Mouse (Mus musculus) MEL (cell line): ENCODE results near the gene Stam. TPM values are rescaled to one million over a fixed set of nuclear protein-coding genes. Genes with fewer than 3 reads are reported as not detected.

Experiments
- DNase-seq: peaks from one replicate; pipeline ENCODE4 v3.0.0; 2011; ENCODE audit warnings: low read depth, low spot score
- H3K27ac ChIP-seq: 2 replicates; pipeline ENCODE4 v1.5.1; 2012; ENCODE audit warnings: low read depth, mild to moderate bottlenecking, control low read depth, low read length, moderate library complexity; ENCODE audit not compliant: control insufficient read depth
- H3K27me3 ChIP-seq, 2 experiments: fragments of 150-350 bp in 1 of 2; sonication (generic) in 1 of 2; 2 replicates each; pipeline ENCODE4 v1.6.1; 2012; ENCODE audit warnings: low read length in 2 of 2, mild to moderate bottlenecking in 2 of 2, improper control_type of control experiment in 1 of 2, moderate library complexity in 1 of 2; ENCODE audit not compliant: insufficient read depth in 2 of 2, control insufficient read depth in 1 of 2
- H3K36me3 ChIP-seq, 2 experiments: 2 replicates each; pipeline ENCODE4 v1.6.1; 2012 to 2014; ENCODE audit warnings: low read length in 2 of 2, improper control_type of control experiment in 1 of 2, inconsistent platforms in 1 of 2, mild to moderate bottlenecking in 1 of 2; ENCODE audit not compliant: insufficient read depth in 2 of 2, control insufficient read depth in 1 of 2
- H3K4me1 ChIP-seq, 2 experiments: fragments of 150-350 bp in 1 of 2; sonication (generic) in 1 of 2; 2 replicates each; pipeline ENCODE4 v1.6.1; 2012; ENCODE audit warnings: low read length in 2 of 2, improper control_type of control experiment in 1 of 2, mild to moderate bottlenecking in 1 of 2; ENCODE audit not compliant: insufficient read depth in 2 of 2, control insufficient read depth in 1 of 2
- H3K4me3 ChIP-seq, 2 experiments: fragments of 150-350 bp in 1 of 2; sonication (generic) in 1 of 2; 2 replicates each; pipeline ENCODE4 v1.5.1; 2012; ENCODE audit warnings: low read depth in 2 of 2, low read length in 2 of 2, mild to moderate bottlenecking in 2 of 2, moderate library complexity in 2 of 2, control low read depth in 1 of 2, improper control_type of control experiment in 1 of 2; ENCODE audit not compliant: control insufficient read depth in 1 of 2, insufficient read depth in 1 of 2
- H3K79me2 ChIP-seq: 2 replicates; pipeline ENCODE4 v1.6.1; 2012; ENCODE audit warnings: mild to moderate bottlenecking, low read length, moderate library complexity; ENCODE audit not compliant: control insufficient read depth, poor library complexity, insufficient read depth
- H3K9ac ChIP-seq: 2 replicates; pipeline ENCODE4 v1.6.1; 2012; ENCODE audit warnings: low read depth, mild to moderate bottlenecking, control low read depth, low read length, moderate library complexity; ENCODE audit not compliant: control insufficient read depth, poor library complexity, severe bottlenecking
- H3K9me3 ChIP-seq: fragments of 150-350 bp; sonication (generic); replicated peaks from 2 replicates; pipeline ENCODE4 v1.6.1; 2012; ENCODE audit warnings: mild to moderate bottlenecking, low read length, improper control_type of control experiment, moderate library complexity; ENCODE audit not compliant: insufficient read depth
- CHD2 ChIP-seq: IDR thresholded peaks from 2 replicates; pipeline ENCODE4 v1.6.1; 2011; ENCODE audit warnings: low read length, improper control_type of control experiment
- ELF1 ChIP-seq: IDR thresholded peaks from 2 replicates; pipeline ENCODE4 v1.6.1; 2014; ENCODE audit warnings: low read depth, mild to moderate bottlenecking, inconsistent platforms, low read length, improper control_type of control experiment, moderate library complexity
- EP300 ChIP-seq, 2 experiments: IDR thresholded peaks; 2 replicates each; pipeline ENCODE4 v1.6.1; 2011; ENCODE audit warnings: improper control_type of control experiment in 2 of 2, low read length in 2 of 2, low read depth in 1 of 2, mild to moderate bottlenecking in 1 of 2
- ETS1 ChIP-seq: IDR thresholded peaks from 2 replicates; pipeline ENCODE4 v1.6.1; 2012; ENCODE audit warnings: low read depth, mild to moderate bottlenecking, inconsistent platforms, low read length, improper control_type of control experiment, moderate library complexity
- GATA1 ChIP-seq: IDR thresholded peaks from 2 replicates; pipeline ENCODE4 v1.6.1; 2011; ENCODE audit warnings: low read depth, low read length, improper control_type of control experiment
- MAFK ChIP-seq: IDR thresholded peaks from 2 replicates; pipeline ENCODE4 v1.6.1; 2011; ENCODE audit warnings: low read depth, mild to moderate bottlenecking, low read length, improper control_type of control experiment, borderline replicate concordance
- NRF1 ChIP-seq: IDR thresholded peaks from 2 replicates; pipeline ENCODE4 v1.6.1; 2014; ENCODE audit warnings: low read depth, mild to moderate bottlenecking, inconsistent platforms, low read length, improper control_type of control experiment, moderate library complexity; ENCODE audit not compliant: poor library complexity, insufficient read depth, severe bottlenecking
- POLR2AphosphoS2 ChIP-seq: IDR thresholded peaks from 2 replicates; pipeline ENCODE4 v1.6.1; 2011; ENCODE audit warnings: low read length, improper control_type of control experiment
- POLR2AphosphoS5 ChIP-seq: IDR thresholded peaks from 2 replicates; pipeline ENCODE4 v1.6.1; 2012; ENCODE audit warnings: low read depth, borderline replicate concordance, mild to moderate bottlenecking, inconsistent platforms, low read length, moderate library complexity, mixed read lengths
- RCOR1 ChIP-seq: IDR thresholded peaks from 2 replicates; pipeline ENCODE4 v1.6.1; 2012; ENCODE audit warnings: low read depth, mild to moderate bottlenecking, inconsistent platforms, low read length, improper control_type of control experiment
- SIN3A ChIP-seq: IDR thresholded peaks from 2 replicates; pipeline ENCODE4 v1.6.1; 2012; ENCODE audit warnings: low read length, improper control_type of control experiment, inconsistent platforms
- SMC3 ChIP-seq: IDR thresholded peaks from 2 replicates; pipeline ENCODE4 v1.6.1; 2011; ENCODE audit warnings: low read depth, low read length, improper control_type of control experiment
- TCF12 ChIP-seq: IDR thresholded peaks from 2 replicates; pipeline ENCODE4 v1.6.1; 2014; ENCODE audit warnings: low read depth, mild to moderate bottlenecking, inconsistent platforms, low read length, improper control_type of control experiment, moderate library complexity
- USF2 ChIP-seq, 2 experiments: IDR thresholded peaks; 2 replicates each; pipeline ENCODE4 v1.6.1; 2011 to 2012; ENCODE audit warnings: improper control_type of control experiment in 2 of 2, low read length in 2 of 2, borderline replicate concordance in 1 of 2, inconsistent platforms in 1 of 2, low read depth in 1 of 2, mild to moderate bottlenecking in 1 of 2; ENCODE audit not compliant: insufficient read depth in 1 of 2
- polyA plus RNA-seq, 2 experiments: library from polyadenylated mRNA; stranded (reverse) in 1 of 2; unstranded in 1 of 2; fragments of >175 nt in 1 of 2; fragments of >200 nt in 1 of 2; gene quantifications; 2 replicates each; pipeline versions ENCODE4 v1.2.1 to v1.2.4; 2012; ENCODE audit warnings: low replicate concordance in 2 of 2, low read depth in 1 of 2; ENCODE audit not compliant: insufficient read length in 2 of 2, insufficient read depth in 1 of 2, missing spikeins in 1 of 2
- total RNA-seq: library from RNA; depleted of rRNA; stranded (reverse); fragments of 300-350 nt; gene quantifications from 2 replicates; pipeline ENCODE4 v1.2.3, GENCODE M21; 2012

Gene Stam
- total and polyA plus RNA-seq, 3 experiments, result 24.5 to 466 (median 29.6) TPM

GRCm38 (mm10) chr2:14176460-14177193 lies 102.7 kb downstream of the Stam start:
- Histone ChIP-seq H3K9ac (no peak overlapping the region), H3K27ac (peak overlapping the region; percentile 2; the same call in 1 of the 2 replicates), H3K27me3 (no peaks in the 10 kb centered on the region), H3K4me3 (no peak overlapping the region), H3K9me3 (no peaks in the 10 kb centered on the region), H3K4me1 (peaks cover 8 to 10% of the 10 kb centered on the region in 2 experiments), H3K36me3 (peaks cover 0 to 16% of the 10 kb centered on the region in 2 experiments; a peak in 2 of 4 replicates), H3K79me2 (no peaks in the 10 kb centered on the region)
- TF ChIP-seq EP300 (IDR thresholded peaks at IDR 0.05; ENCODE audit: low read depth in 1 of 2, low read length in 2 of 2) (peak; percentile 70 to 79), RCOR1 (peak; percentile 34; the same call in 1 of the 2 replicates), ETS1 (peak; percentile 78), NRF1 (no peak), MAFK (0 out of 2 replicates have a peak, but pooled peaks have one; percentile 40), GATA1 (peak; percentile 70), TCF12 (peak; percentile 51; the same call in 1 of the 2 replicates), SMC3 (no peak)
- DNase-seq, result peak; percentile 53

GRCm38 (mm10) chr2:14184375-14184774 lies 110.5 kb downstream of the Stam start:
- DNase-seq, result no peak
- H3K4me1 ChIP-seq, result peaks cover 0 to 12% of the 10 kb centered on the region in 2 experiments; a peak in 3 of 4 replicates
- no peaks in the 10 kb centered on the region for H3K9me3 ChIP-seq
- no peak overlapping the region for H3K9ac ChIP-seq
- H3K27ac ChIP-seq, result no peak overlapping the region
- H3K79me2 ChIP-seq, result no peaks in the 10 kb centered on the region
- no peak overlapping the region for H3K4me3 ChIP-seq
- H3K36me3 ChIP-seq, result peaks cover 0 to 9% of the 10 kb centered on the region in 2 experiments; a peak in 2 of 4 replicates
- TF ChIP-seq POLR2AphosphoS5, result no peak
- TF ChIP-seq POLR2AphosphoS2, result no peak
- TF ChIP-seq USF2 (IDR thresholded peaks at IDR 0.05; ENCODE audit: borderline replicate concordance in 1 of 2, insufficient read depth in 1 of 2, low read depth in 1 of 2, low read length in 2 of 2), result no peak
- TF ChIP-seq ELF1, result no peak
- no peaks in the 10 kb centered on the region for H3K27me3 ChIP-seq

GRCm38 (mm10) chr2:14190684-14191083 lies 116.8 kb downstream of the Stam start:
- Histone ChIP-seq H3K9ac (no peak overlapping the region), H3K4me1 (peaks cover 11 to 12% of the 10 kb centered on the region in 2 experiments), H3K27me3 (no peaks in the 10 kb centered on the region), H3K9me3 (no peaks in the 10 kb centered on the region), H3K36me3 (peaks cover 0 to 16% of the 10 kb centered on the region in 2 experiments; a peak in 2 of 4 replicates), H3K79me2 (no peaks in the 10 kb centered on the region), H3K4me3 (no peak overlapping the region), H3K27ac (no peak overlapping the region)
- TF ChIP-seq POLR2AphosphoS2, result no peak
- TF ChIP-seq CHD2, result peak; percentile 35
- TF ChIP-seq SIN3A, result no peak
- peak; percentile 8 for DNase-seq
